In genomic region chr16:96044096-96044495, GRCm38 (mm10) we compare ENCODE assay signal across 8 mouse cellular contexts. TPM values are rescaled to one million over a fixed set of nuclear protein-coding genes. Genes with fewer than 3 reads are reported as not detected.
DNase-seq lines count a peak whose midpoint lies in the region.

No protein-coding gene starts in this region.

- intact Hi-C loops in heart, postnatal 25 days (cut with DNase I) = no loop called here

- DNase-seq in heart, adult 11 months = peak; percentile 93
- no peak for DNase-seq in heart, postnatal 25 days (ENCODE audit: low spot score)
- peak; percentile 20 for DNase-seq in 3134 (ENCODE audit: extremely low read depth, insufficient read length, low spot score)
- peak; percentile 89 for DNase-seq in ZHBTc4 (ENCODE audit: low read depth, low spot score)
- peak; percentile 72 for DNase-seq in embryo, embryonic 10.5 days (ENCODE audit: low spot score)
- peak; percentile 59 to 79 for DNase-seq in kidney, postnatal 36 days
- peak; percentile 23 to 44 for DNase-seq in spleen, postnatal 36 days (ENCODE audit: low spot score in 2 of 2)
- no peak for DNase-seq in right cerebral cortex, postnatal 4 days

RNA-seq across cellular contexts. Expression of gene Brwd1, which starts 38.2 kb away (rescaled TPM):
- total RNA-seq in heart, postnatal 25 days (2021) = 10 to 100 TPM; 72.0 to 78.2 TPM

RNA-seq across cellular contexts. Expression of gene Psmg1, which starts 53.3 kb away (rescaled TPM):
- total RNA-seq in heart, postnatal 25 days (2021) = 10 to 100 TPM; 22.5 to 29.1 TPM

Comparison
In these comparisons a context has a peak if more than half of its experiments do, and no peak if none do; other contexts are left out.
1. DNase-seq: peak in heart, adult 11 months (single experiment), 3134 (single experiment), ZHBTc4 (single experiment), embryo, embryonic 10.5 days (single experiment), kidney, postnatal 36 days (2 of 2) and spleen, postnatal 36 days (2 of 2); none in heart, postnatal 25 days (single experiment) and right cerebral cortex, postnatal 4 days (single experiment).